Mouse (Mus musculus) erythroblast, embryonic 14.5 days (primary cell): ENCODE measurements around the gene Ttc39a. TPM values are rescaled to one million over a fixed set of nuclear protein-coding genes. Genes with fewer than 3 reads are reported as not detected.

Experiments used
- H3K27me3 ChIP-seq: 2 replicates; pipeline ENCODE4 v1.6.1; 2012; ENCODE audit warnings: inconsistent platforms; ENCODE audit not compliant: control insufficient read depth
- H3K36me3 ChIP-seq: 2 replicates; pipeline ENCODE4 v1.6.1; 2012; ENCODE audit warnings: mild to moderate bottlenecking, inconsistent platforms; ENCODE audit not compliant: control insufficient read depth
- H3K4me1 ChIP-seq: 2 replicates; pipeline ENCODE4 v1.6.1; 2012; ENCODE audit warnings: inconsistent platforms; ENCODE audit not compliant: control insufficient read depth
- H3K4me3 ChIP-seq: replicated peaks from 2 replicates; pipeline ENCODE3; 2012; ENCODE audit warnings: moderate library complexity, mild to moderate bottlenecking, inconsistent platforms
- H3K9me3 ChIP-seq: 2 replicates; pipeline ENCODE4 v1.6.1; 2012; ENCODE audit warnings: low read length, inconsistent platforms, mixed read lengths; ENCODE audit not compliant: control insufficient read depth
- GATA1 ChIP-seq: IDR thresholded peaks from 2 replicates; pipeline ENCODE4 v1.6.1; 2012; ENCODE audit warnings: low read length, inconsistent platforms, mixed read lengths
- TAL1 ChIP-seq: IDR thresholded peaks from 3 replicates; pipeline ENCODE4 v1.6.1; 2012; ENCODE audit warnings: low read length, inconsistent platforms, mixed read lengths
- polyA plus RNA-seq: library from polyadenylated mRNA; stranded (reverse); fragments of >175 nt; gene quantifications from 2 replicates; pipeline ENCODE4 v1.2.3, GENCODE M21; 2012

Ttc39a gene
- 4.4 and 5.5 TPM in 2 replicates for polyA plus RNA-seq

GRCm38 (mm10) chr4:109406486-109407175, at the start of gene Ttc39a:
Gene Ttc39a, plus strand, starts transcription at chr4:109406623.
- Histone ChIP-seq H3K27me3 (no peaks in the 10 kb centered on the region; the same call in 1 of the 2 replicates), H3K4me1 (peaks cover 87% of the 10 kb centered on the region), H3K9me3 (peaks cover 6% of the 10 kb centered on the region; the same call in 1 of the 2 replicates), H3K36me3 (peaks cover 79% of the 10 kb centered on the region), H3K4me3 (peak within 1 kb of the TSS; percentile 91)
- TF ChIP-seq GATA1 (no peak), TAL1 (no peak)

- TF ChIP-seq GATA1 (no peak), TAL1 (no peak)
Measured at GRCm38 (mm10) chr4:109378107-109378506, 28.3 kb upstream of the Ttc39a start.

GRCm38 (mm10) chr4:109382457-109382856, 24.0 kb upstream of the Ttc39a start:
- peaks cover 85% of the 10 kb centered on the region for H3K36me3 ChIP-seq
- H3K4me1 ChIP-seq: peaks cover 2% of the 10 kb centered on the region; the same call in 1 of the 2 replicates
- no peaks in the 10 kb centered on the region for H3K9me3 ChIP-seq
- TF ChIP-seq TAL1 (no peak), GATA1 (no peak)
- H3K27me3 ChIP-seq: no peaks in the 10 kb centered on the region
- no peak overlapping the region for H3K4me3 ChIP-seq

More at GRCm38 (mm10) chr4:109378107-109378506, 28.3 kb upstream of the Ttc39a start:
- H3K36me3 ChIP-seq: peaks cover 93% of the 10 kb centered on the region
- H3K4me1 ChIP-seq: no peaks in the 10 kb centered on the region
- no peaks in the 10 kb centered on the region for H3K27me3 ChIP-seq
- no peak overlapping the region for H3K4me3 ChIP-seq
- H3K9me3 ChIP-seq: no peaks in the 10 kb centered on the region

- Histone ChIP-seq H3K27me3 (no peaks in the 10 kb centered on the region), H3K4me1 (peaks cover 2% of the 10 kb centered on the region; the same call in 1 of the 2 replicates), H3K4me3 (no peak overlapping the region), H3K9me3 (no peaks in the 10 kb centered on the region), H3K36me3 (peaks cover 81% of the 10 kb centered on the region)
- TF ChIP-seq GATA1 (no peak), TAL1 (no peak)
Measured at GRCm38 (mm10) chr4:109385599-109385998, 20.8 kb upstream of the Ttc39a start.

GRCm38 (mm10) chr4:109393229-109393779, 13.1 kb upstream of the Ttc39a start:
- TF ChIP-seq TAL1 (no peak), GATA1 (no peak)
- peaks cover 23% of the 10 kb centered on the region for H3K36me3 ChIP-seq
- H3K4me1 ChIP-seq: peaks cover 26% of the 10 kb centered on the region
- H3K27me3 ChIP-seq: peaks cover 9% of the 10 kb centered on the region
- no peak overlapping the region for H3K4me3 ChIP-seq
- no peaks in the 10 kb centered on the region for H3K9me3 ChIP-seq

GRCm38 (mm10) chr4:109393902-109394301, 12.5 kb upstream of the Ttc39a start:
- peaks cover 17% of the 10 kb centered on the region for H3K36me3 ChIP-seq
- no peaks in the 10 kb centered on the region for H3K9me3 ChIP-seq
- no peak for TF ChIP-seq GATA1
- TF ChIP-seq TAL1: no peak
- peak overlapping the region; percentile 49 for H3K4me3 ChIP-seq
- peaks cover 26% of the 10 kb centered on the region for H3K4me1 ChIP-seq
- H3K27me3 ChIP-seq: peaks cover 9% of the 10 kb centered on the region

GRCm38 (mm10) chr4:109394314-109395074, 11.9 kb upstream of the Ttc39a start:
- TF ChIP-seq GATA1: no peak
- TF ChIP-seq TAL1: no peak
- Histone ChIP-seq H3K36me3 (peaks cover 15% of the 10 kb centered on the region), H3K4me3 (peak overlapping the region; percentile 49)

GRCm38 (mm10) chr4:109400366-109400980, 6.0 kb upstream of the Ttc39a start:
- peaks cover 62% of the 10 kb centered on the region for H3K36me3 ChIP-seq
- no peak overlapping the region for H3K4me3 ChIP-seq
- peaks cover 6% of the 10 kb centered on the region; the same call in 1 of the 2 replicates for H3K9me3 ChIP-seq
- peaks cover 5% of the 10 kb centered on the region; the same call in 1 of the 2 replicates for H3K27me3 ChIP-seq
- no peak for TF ChIP-seq TAL1
- no peak for TF ChIP-seq GATA1
- H3K4me1 ChIP-seq: peaks cover 38% of the 10 kb centered on the region

More at GRCm38 (mm10) chr4:109394314-109395074, 11.9 kb upstream of the Ttc39a start:
- Histone ChIP-seq H3K27me3 (peaks cover 9% of the 10 kb centered on the region), H3K4me1 (peaks cover 26% of the 10 kb centered on the region), H3K9me3 (no peaks in the 10 kb centered on the region)
